Mouse (Mus musculus) thymus, adult 2 months (tissue): ENCODE results near the gene Dok4.

Experiments used
- CTCF ChIP-seq: fragments of 200-500 bp; IDR thresholded peaks from 2 replicates; pipeline ENCODE4 v1.5.1; 2012; ENCODE audit warnings: mild to moderate bottlenecking, control low read depth, low read length, moderate library complexity, borderline replicate concordance; ENCODE audit not compliant: control insufficient read depth, poor library complexity, insufficient read depth; ENCODE audit errors: extremely low read depth
- POLR2A ChIP-seq: fragments of 200-500 bp; IDR thresholded peaks from 2 replicates; pipeline ENCODE4 v1.6.1; 2012; ENCODE audit warnings: mild to moderate bottlenecking, low read length, control low read depth, moderate library complexity; ENCODE audit not compliant: control insufficient read depth, poor library complexity, insufficient read depth; ENCODE audit errors: extremely low read depth

GRCm38 (mm10) chr8:94917851-94918495 lies 41.8 kb upstream of the Dok4 start, which contains the start of gene Ccdc102a:
- TF ChIP-seq POLR2A (no peak), CTCF (no peak)
